Mouse (Mus musculus): ENCODE measurements around the gene Ascc1.

Gene Ascc1

DNA sequence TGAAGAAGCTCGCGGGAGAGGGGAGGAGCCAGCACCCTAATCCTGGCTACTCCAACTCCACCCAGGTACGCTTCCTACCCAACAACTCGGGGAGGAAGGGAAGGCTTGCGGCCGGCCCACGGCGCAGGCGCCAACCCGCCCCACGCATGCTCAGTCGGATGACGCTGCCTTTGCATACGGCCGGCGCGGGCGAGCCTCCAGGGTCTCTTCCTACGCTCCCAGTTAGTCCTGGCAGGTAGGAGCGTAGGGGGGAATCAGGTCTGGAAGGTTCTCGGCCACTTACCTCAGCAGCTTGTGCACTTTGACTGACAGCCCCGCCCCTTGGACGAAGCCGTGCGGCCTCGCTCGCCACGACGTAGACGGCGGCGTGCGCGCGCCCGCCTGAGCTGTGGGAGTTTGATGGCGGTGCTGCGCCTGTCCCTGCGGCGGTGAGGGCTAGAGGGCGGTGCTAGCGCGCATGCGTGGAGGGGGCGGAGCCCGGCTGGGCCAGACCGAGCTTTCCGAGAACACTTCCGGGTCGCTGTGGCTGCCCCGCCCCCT, at the start of gene Ascc1, which contains the start of gene Anapc16:
TSS of gene Ascc1 (plus strand) at position 133 of the 540 bp plus-strand sequence.
TSS of gene Anapc16 (minus strand) at position 463 of the 540 bp plus-strand sequence.
- peak; percentile 96 for DNase-seq (ENCODE audit: low read depth, low spot score)

DNA sequence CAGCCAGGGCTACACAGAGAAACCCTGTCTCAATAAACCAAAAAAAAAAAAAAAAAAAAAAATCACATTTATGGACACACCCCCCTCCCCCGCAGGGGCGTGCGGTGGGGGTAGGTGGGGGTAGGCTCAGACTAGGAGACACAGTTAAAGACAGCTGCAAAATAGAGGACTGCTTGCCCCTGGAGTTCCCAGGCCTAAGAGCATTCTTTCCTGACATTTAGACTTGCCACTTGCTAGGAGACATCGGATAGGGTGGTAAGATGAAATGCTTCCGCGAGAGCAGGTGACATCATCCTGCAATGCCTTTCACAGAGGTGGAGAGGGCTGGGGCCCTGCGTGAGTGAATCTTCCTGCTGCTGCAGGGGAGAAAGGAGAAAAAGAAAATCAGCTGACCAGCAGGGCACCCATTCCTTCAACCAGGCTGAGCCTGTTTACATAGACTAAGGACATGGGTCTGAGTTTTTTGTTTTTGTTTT, 49.0 kb upstream of the Ascc1 start:
- DNase-seq (ENCODE audit: low read depth, low spot score) = no peak

DNA sequence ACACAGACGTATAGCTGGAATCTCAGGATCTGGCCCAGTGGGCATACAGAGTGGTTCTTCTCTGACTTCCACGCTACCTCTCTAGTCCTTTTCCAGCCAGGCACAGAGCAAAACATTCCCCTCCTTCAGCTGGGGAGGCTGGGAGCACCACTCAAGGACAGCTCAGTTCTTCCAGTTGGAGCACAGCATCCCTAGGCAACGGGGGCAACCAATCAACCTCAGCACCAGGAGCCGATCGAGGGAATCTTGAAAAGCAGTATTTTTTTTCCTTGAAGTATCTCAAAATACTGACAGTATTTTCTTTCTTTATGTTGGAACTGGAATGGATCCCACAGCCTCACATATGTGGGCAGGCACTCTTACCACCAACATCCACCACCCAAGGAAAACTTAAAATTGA, 45.9 kb upstream of the Ascc1 start:
- DNase-seq (ENCODE audit: low read depth, low spot score) = no peak

DNA sequence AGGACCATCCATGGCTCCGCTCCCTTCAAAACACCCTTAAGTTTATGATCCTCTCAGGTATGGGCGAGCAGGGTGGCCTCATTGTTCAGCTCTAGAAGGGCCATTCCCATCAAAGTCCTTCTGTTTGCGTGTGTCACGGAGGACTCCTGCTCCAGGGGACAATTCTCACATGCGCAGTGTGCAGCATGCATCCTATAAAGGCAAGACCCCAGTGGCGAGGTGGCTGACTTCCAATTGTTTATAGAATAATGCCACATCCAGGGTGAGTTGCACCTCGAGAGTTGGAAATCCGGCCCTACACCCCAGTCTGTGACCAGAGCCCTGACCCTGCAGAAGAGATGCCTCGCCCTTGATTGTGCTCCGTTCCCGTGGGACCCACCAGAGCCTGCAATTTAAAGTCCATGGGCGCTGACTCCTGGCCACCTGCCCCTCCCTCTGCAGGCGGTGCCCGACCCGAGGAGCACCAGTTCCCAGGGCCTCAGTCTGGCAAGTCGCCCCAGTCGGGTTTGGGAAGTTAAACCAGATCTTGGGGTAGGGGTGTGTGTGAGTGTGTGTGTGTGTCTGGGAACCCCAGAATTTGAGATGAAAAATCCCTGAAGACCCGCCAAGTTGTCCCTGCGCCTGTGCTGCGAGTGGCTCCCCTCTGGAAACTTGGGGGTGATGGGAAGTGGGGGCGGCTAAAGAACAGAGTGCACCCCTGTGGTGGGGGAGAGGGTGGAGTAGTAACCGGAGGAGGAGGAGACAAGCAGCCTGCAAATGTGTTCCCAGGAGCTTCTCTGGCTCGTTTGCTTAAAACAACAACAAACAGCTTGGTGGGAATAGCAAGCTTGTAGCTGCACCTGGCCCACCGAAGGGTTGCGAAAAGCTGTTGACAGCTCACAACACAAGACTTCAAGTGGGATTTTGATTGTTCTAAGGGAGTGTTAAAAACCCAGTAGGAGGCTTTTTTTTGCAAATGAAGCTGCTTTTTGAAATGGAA, 45.1 kb upstream of the Ascc1 start:
- no peak for DNase-seq (ENCODE audit: low read depth, low spot score)

DNA sequence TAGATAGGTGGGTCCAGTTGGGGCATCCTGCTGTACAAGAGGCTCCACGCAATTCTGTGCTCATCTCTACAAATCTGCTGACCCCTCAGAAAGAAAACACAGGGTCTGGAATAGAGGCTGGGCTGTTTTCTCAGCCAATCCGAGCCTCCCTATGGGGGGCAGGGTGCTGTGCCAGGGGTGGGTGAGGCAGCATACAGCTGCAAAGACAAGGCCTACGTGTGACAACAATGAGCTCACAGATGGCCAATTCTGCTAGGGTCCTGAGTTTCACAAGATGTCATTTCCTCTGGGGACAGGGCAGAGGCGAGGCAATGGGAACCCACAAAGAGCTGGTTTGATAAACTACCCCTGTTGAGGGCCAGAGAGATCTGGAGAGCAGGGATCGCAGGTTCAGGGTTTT, 44.1 kb upstream of the Ascc1 start:
- DNase-seq (ENCODE audit: low read depth, low spot score) = no peak

DNA sequence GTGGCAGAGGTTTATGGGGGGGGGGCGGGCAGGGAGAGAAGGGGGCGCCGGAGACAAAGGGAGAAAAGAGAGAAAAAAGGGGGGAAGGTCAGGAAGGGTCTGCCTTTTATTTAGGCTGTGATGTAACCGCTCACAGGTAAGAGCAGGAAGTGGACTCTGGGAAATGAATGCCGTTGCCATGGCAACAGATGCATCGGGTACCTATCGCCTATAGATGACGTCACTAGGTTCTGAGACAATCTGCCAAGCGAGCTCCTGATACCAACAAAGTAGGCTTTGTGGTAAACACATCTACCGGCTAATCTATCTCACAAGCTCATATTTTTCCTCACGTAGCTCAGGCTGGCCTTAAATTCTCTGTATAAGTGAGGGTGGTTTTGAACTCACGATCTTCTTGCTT, 43.1 kb upstream of the Ascc1 start:
- no peak for DNase-seq (ENCODE audit: low read depth, low spot score)

DNA sequence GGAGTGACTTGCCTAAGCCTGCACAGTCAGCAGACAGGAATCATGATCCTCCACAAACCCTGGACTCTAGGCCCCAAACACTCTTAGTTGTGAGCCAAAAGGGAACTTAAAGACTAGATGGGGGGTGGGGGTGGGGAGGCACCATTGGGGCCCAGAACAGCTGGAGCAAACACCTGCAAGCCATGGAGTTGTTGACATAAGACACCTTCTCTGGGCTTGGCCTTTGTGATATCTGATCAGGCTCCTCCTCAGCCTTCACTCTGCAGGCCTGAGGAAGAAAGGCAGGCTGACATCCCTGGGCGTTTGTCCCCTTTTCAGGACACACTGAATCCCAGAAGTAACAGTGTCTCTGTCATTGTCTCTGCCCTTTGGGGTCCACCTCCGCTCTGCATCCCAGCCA, 39.0 kb upstream of the Ascc1 start:
- DNase-seq (ENCODE audit: low read depth, low spot score) = no peak

GRCm38 (mm10) chr10:59964504-59965361, 37.9 kb upstream of the Ascc1 start:
- DNase-seq (ENCODE audit: low read depth, low spot score) = no peak

DNA sequence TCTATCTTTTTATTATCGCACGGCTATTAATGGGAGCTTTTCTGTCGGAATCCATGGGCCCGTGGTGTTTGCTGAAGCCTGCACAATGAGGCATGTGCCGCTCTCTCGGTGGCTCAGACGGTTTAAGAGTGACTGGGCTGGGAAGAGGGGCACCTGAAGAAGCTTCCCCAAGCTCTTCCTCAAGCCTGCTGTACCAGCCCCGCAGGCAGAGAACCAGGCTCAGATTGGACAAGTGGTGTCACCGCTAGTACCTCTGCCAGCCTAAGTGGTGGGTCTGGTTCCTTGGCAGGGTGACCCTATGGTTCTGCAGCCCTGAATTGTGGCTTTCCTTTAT, 37.3 kb upstream of the Ascc1 start:
- DNase-seq (ENCODE audit: low read depth, low spot score) = no peak

DNA sequence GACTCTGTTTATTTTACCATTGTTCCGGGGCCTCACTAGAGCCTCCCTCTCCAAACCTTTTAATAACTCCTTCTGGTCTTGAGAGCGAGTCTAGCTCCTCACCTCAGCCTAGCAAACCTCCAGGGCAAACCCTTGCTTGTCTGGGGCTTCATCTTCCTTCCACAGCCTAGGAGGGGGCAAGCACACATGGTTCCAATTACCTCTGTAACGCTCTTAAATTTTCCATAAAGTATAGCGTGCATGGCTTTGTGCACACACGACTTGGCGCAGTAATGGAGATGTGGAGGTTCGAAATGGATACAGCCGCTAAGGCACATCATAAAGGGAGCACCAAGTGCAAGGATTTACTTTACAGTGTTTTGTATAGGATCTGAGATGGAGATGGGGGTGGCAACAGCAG, 36.8 kb upstream of the Ascc1 start:
- DNase-seq (ENCODE audit: low read depth, low spot score) = no peak

- DNase-seq (ENCODE audit: low read depth, low spot score) = no peak
Measured at GRCm38 (mm10) chr10:59966743-59967142, 35.9 kb upstream of the Ascc1 start.

DNA sequence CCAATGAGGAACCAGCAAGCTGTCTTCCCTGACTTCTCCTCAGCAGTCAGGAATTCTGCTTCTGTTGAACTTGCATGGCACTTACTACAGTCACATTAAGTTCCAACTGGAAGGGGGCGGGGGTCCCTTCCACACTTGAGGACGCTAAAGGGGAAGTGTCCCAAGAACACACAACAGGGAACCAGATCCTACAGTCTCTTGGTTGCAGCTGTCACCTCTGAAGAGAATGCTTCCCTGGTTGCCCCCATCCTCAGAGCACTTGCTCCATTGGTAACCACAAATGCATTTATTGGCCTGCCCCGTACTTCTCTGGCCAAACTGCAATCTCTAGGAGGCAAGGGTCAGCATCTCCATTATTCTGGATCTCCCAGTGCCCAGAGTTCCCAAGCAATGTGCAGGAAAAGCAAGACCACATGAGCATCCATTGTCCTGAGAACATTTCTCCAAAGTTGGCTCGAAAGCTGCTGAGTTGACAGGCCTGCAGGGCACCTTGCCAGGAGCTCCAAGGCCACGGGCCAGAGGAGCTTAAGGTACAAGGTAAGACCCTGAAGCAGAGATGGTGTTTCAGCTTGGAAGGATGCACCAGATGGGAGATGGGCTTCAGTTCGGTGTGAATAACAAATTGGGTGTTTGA, 35.2 kb upstream of the Ascc1 start:
- no peak for DNase-seq (ENCODE audit: low read depth, low spot score)

DNA sequence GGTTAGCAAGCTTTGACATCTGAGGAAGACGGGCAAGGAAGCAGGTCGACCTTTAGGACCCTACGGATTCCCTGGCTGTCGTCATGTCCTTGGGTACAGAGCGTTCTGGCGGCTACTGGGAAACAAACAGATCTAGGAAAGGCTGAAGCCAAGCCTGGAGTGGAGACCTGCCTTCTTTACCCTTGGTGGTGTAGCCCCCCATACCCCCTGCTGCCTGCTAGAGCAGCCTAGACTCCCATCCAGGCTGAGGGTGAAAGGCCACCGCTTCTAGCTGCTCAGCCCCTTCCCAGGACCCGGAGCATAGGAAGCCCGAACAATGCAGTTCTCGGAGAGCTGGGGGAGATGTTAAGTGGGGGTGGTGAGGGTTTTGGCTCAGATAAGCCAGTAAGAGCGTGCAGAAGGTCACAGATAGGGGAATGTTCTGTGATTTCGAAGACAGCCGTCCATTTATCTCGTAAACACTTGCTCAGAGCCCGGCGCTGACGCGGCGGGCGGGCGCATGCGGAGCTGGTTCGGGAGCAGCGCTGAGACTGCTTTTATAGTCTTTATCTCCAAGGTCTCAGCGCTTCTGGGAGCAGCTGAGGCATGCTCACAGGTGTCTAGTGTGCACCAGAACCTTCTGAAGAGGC, 32.7 kb upstream of the Ascc1 start:
- peak; percentile 44 for DNase-seq (ENCODE audit: low read depth, low spot score)

DNA sequence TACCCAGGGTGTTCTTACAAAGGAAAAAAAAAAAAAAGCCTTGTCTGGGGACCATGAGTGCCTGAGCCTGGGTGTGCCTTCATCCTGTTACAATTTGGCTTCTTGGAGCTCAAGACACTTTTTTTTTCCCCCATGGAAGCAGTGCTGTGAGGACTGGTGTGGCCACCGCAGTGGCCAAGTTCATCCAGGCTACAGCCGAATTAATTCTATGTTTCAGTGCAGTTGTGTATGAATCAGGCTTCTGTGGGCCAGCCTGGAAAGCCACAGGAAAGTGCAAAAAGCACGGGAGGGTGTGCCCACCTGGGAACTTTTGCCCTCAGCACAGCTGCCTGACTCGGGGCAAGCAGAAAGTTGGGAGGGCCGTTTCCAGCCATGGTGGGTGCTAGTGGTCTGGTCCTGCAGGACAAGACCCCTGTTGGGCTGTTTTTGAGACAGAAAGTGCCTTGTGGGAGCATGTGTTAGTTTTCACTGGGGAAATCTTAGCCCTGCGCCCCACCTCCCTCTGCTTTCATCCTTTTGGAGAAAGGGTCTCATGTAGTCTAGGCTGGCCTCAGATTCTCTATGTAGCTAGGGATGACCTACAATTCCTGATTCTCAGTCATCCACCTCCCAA, 32.0 kb upstream of the Ascc1 start:
- DNase-seq (ENCODE audit: low read depth, low spot score) = no peak

DNA sequence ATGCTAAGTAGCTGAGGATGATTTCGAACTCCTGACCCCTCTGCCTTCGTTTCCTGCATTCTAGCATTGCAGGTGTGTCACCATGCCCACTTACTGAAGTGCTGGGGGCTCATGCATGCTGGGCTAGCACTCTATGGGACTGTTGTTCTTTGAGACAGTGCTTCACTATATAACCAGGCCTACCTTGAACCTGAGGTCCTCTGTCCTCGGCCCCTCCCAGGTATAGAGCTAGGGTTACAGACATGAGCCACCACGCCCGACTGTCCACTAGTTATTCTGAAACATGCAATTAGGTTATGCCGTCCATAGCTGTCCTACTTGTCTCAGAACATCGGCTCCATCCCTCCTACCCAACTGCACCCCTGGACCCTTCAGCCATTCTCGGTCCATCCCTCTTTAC, 30.8 kb upstream of the Ascc1 start:
- no peak for DNase-seq (ENCODE audit: low read depth, low spot score)

DNA sequence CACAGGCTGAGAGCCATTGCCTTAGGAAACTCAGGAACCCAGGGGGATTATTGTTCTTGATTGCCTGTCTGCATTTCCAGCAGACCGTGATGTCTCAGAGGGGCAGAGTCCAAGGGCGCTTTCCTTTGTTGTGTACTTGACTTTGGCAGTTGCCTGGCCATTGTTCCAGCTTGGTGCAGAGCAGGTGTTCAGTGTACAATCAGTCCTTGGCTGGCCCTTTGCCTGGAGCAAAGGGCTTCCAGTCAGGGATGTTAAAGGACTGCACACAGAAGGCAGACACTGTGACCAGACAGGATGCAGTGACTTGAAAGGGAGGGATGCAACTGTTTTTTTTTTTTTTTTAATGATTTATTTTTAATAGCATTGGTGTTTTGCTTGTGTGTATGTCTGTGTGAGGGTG, 30.1 kb upstream of the Ascc1 start:
- DNase-seq (ENCODE audit: low read depth, low spot score) = no peak

- no peak for DNase-seq (ENCODE audit: low read depth, low spot score)
Measured at GRCm38 (mm10) chr10:59972999-59973398, 29.6 kb upstream of the Ascc1 start.

- DNase-seq (ENCODE audit: low read depth, low spot score) = no peak
Measured at GRCm38 (mm10) chr10:59973400-59973799, 29.2 kb upstream of the Ascc1 start.

GRCm38 (mm10) chr10:59974191-59974664, 28.4 kb upstream of the Ascc1 start:
- DNase-seq (ENCODE audit: low read depth, low spot score) = no peak

DNA sequence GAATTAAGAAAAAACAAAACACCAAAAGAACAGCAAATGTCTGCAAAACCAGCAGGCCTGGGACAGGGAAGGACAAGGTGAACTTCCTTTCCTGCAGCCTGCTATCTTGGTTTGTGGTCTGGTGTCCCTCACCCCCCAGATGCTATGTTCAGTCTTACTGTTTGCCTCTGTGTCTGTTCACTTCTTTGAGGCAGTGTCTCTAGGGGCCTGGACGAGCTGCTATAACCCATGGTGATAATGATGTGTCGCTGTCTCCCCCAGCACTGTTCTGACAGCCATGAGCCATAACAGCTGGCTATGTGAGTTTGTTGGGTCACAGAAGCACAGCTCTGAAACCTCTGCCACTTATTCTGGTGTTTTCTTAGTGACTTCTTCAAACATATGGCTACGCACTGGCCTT, 27.8 kb upstream of the Ascc1 start:
- no peak for DNase-seq (ENCODE audit: low read depth, low spot score)

GRCm38 (mm10) chr10:59977141-59977540, 25.5 kb upstream of the Ascc1 start:
- DNase-seq (ENCODE audit: low read depth, low spot score) = no peak

All from embryo, embryonic 11.5 days (tissue).